Mouse (Mus musculus): ENCODE measurements around the gene Rnf222. TPM values are rescaled to one million over a fixed set of nuclear protein-coding genes. Genes with fewer than 3 reads are reported as not detected.

Rnf222 gene
- polyA plus RNA-seq, 1 experiment: not detected

DNA sequence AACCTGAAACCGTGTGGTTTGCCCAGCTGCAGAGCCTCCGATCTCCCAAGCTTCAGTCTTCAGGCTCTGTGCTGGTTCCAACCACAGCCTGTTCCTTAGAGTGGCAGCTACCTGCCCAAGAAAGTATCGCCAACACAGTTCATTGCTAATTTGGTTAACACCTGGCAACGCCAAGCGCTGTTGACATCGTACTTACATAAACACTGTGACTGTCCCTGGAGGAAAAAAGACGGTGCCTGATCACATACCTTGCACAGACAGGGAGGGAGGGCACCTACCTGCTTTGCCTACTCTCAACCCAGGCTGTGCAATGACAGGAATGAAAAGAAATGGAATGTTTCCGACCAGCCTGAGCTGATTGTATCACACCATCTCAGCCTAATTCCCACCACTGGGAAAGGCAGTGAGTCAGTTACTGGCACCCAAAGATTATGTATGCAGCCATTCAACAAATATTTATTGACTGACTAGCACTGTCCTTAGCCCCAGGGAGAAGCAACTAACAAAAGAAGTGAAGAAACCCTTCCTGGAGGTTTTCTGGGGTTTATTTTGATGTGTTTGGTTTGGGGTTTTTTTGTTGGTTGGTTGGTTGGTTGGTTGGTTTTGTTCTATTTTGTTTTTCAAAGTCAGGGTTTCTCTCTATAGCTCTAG, 28.3 kb upstream of the Rnf222 start:
- no peak for TF ChIP-seq FLI1 (IDR thresholded peaks at IDR 0.05; ENCODE audit: low read length)
- no peak for TF ChIP-seq GATA1 (IDR thresholded peaks at IDR 0.05; ENCODE audit: borderline replicate concordance, low read length)
- H3K4me3 ChIP-seq (replicated peaks): no peak overlapping the region
- H3K9me3 ChIP-seq: no peaks in the 10 kb centered on the region
- peaks cover 67% of the 10 kb centered on the region for H3K4me1 ChIP-seq
- no peaks in the 10 kb centered on the region for H3K36me3 ChIP-seq (replicated peaks; ENCODE audit: low read length)
- no peaks in the 10 kb centered on the region for H3K27me3 ChIP-seq (replicated peaks)

DNA sequence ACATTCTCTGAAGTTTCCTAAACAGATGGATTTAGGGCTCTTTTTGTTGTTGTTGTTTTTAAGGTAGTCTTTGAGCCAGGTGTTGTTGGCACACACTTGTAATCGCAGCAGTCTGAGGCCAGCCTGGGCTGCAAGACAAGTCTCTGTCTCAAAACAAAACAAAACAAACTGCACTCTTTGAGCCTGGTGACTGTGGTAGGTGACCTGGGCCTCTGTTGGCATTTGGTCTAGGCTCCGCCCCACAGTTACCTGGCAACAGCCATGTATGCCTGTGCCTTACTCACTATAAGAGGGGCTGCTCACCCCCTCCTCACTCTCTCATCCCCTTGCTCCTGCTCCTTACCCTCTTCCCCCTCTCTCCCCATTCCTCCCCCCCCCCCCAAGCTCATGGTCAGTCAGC, 26.1 kb upstream of the Rnf222 start:
- no peaks in the 10 kb centered on the region for H3K9me3 ChIP-seq
- H3K36me3 ChIP-seq (replicated peaks; ENCODE audit: low read length): no peaks in the 10 kb centered on the region
- no peak overlapping the region for H3K4me3 ChIP-seq (replicated peaks)
- H3K27me3 ChIP-seq (replicated peaks): peaks cover 4% of the 10 kb centered on the region
- no peak for TF ChIP-seq GATA1 (IDR thresholded peaks at IDR 0.05; ENCODE audit: borderline replicate concordance, low read length)
- no peak for TF ChIP-seq FLI1 (IDR thresholded peaks at IDR 0.05; ENCODE audit: low read length)
- H3K4me1 ChIP-seq: peaks cover 63% of the 10 kb centered on the region

DNA sequence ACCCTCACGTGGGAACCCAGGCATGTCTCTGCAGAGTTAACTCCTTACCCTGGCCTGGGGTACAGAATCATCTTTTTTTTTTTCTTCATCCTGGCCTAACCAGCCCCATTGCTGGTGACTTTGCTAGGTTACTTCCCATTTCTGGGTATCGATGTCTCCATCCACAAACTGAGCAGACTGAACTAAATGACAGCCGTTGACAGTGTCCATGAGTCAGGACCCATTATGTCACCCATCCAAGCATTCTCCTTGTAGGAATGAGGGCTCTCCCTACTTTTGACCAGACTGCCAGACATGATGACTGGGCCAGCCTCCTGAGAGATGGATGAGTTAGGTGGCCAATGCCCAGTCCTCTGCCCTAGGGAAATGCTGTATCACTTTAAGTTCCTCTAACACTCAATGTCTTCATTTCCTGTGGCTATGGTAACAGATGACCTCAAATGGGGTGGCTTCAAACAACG, 24.7 kb upstream of the Rnf222 start:
- Histone ChIP-seq H3K9me3 (no peaks in the 10 kb centered on the region), H3K4me1 (peaks cover 52% of the 10 kb centered on the region), H3K27me3 (replicated peaks) (peaks cover 5% of the 10 kb centered on the region), H3K4me3 (replicated peaks) (peak overlapping the region; percentile 73), H3K36me3 (replicated peaks; ENCODE audit: low read length) (no peaks in the 10 kb centered on the region)
- TF ChIP-seq FLI1 (IDR thresholded peaks at IDR 0.05; ENCODE audit: low read length): no peak
- no peak for TF ChIP-seq GATA1 (IDR thresholded peaks at IDR 0.05; ENCODE audit: borderline replicate concordance, low read length)

DNA sequence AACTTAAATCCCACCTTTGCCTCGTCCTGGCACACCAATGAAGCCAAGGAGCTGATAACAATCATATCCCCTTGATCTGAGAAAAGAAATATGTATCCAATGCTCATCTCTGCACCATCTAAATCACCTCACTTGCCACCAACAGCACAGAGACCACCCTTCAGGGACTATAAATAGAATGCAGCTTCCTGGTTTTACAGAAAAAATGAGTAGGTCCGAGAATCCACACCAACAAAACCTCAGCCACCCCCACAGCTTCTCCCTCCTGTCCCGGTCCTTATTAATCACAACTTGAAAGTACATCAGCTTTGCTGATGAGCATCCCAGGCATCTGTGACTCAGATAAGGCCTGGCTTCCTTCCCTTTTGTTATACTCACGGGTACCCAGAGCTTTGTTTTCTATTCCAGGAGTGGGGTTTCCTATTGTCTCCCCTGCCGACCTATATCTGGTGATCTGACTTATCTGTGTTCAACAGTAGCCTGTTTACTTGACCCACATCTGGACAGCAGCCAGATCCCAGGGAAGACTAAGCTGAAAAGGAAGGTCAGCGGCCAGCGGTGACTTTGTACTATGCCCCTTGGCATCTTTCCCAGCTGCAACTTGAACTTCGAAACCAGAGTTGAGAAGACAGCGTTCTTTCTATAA, 23.7 kb upstream of the Rnf222 start:
- Histone ChIP-seq H3K4me3 (replicated peaks) (peak overlapping the region; percentile 73), H3K27me3 (replicated peaks) (peaks cover 9% of the 10 kb centered on the region), H3K9me3 (no peaks in the 10 kb centered on the region), H3K36me3 (replicated peaks; ENCODE audit: low read length) (no peaks in the 10 kb centered on the region), H3K4me1 (peaks cover 47% of the 10 kb centered on the region)
- no peak for TF ChIP-seq GATA1 (IDR thresholded peaks at IDR 0.05; ENCODE audit: borderline replicate concordance, low read length)

DNA sequence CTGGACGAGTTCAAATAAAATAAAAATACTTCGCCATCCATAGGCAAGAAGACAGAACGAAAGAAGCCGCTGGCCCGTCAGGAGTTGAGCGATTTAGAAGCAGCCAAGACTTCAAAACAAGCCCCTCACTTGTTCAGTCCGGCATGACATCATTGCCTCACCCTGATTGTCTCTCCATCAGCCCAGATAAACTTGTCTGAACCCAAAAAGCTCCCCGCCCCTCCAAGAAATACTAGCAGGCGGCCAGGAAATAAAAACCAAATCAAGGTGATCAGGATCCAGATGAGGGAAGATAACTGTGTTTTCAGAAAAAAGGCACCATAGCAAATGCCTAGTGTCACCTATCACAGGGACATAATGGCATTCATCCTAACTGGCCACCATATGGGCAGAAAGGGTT, 17.1 kb upstream of the Rnf222 start:
- no peaks in the 10 kb centered on the region for H3K36me3 ChIP-seq (replicated peaks; ENCODE audit: low read length)
- TF ChIP-seq FLI1 (IDR thresholded peaks at IDR 0.05; ENCODE audit: low read length) (no peak), GATA1 (IDR thresholded peaks at IDR 0.05; ENCODE audit: borderline replicate concordance, low read length) (no peak)
- H3K27me3 ChIP-seq (replicated peaks): peaks cover 27% of the 10 kb centered on the region
- H3K4me3 ChIP-seq (replicated peaks): peak overlapping the region; percentile 29
- H3K4me1 ChIP-seq: peaks cover 31% of the 10 kb centered on the region
- H3K9me3 ChIP-seq: no peaks in the 10 kb centered on the region

DNA sequence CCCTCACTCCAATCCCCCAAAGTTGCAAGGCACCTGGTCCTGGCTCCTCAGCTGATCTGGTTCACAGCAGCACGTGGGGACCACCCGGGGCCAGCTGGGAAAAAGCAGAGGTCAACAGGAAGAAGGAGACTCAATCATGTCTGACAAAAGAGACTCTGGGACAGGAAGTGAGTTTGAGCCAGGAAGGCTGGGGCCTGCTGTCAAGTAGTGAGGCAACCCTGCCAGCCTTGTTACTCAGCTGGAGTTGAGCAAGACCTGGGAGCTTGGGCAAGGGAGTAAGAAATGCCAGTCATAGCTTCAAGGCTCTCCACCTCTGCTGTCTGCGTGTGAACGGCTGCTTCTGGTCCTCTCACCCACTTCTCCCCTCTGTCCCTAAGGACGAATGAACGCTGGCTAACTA, 16.6 kb upstream of the Rnf222 start, which contains the start of gene Ndel1:
TSS of gene Ndel1 (minus strand) at position 111 of the 400 bp plus-strand sequence.
- Histone ChIP-seq H3K36me3 (replicated peaks; ENCODE audit: low read length) (no peaks in the 10 kb centered on the region), H3K4me3 (replicated peaks) (peak within 1 kb of the TSS; percentile 40), H3K4me1 (peaks cover 27% of the 10 kb centered on the region), H3K27me3 (replicated peaks) (peaks cover 24% of the 10 kb centered on the region), H3K9me3 (no peaks in the 10 kb centered on the region)
- no peak for TF ChIP-seq GATA1 (IDR thresholded peaks at IDR 0.05; ENCODE audit: borderline replicate concordance, low read length)
- no peak for TF ChIP-seq FLI1 (IDR thresholded peaks at IDR 0.05; ENCODE audit: low read length)

DNA sequence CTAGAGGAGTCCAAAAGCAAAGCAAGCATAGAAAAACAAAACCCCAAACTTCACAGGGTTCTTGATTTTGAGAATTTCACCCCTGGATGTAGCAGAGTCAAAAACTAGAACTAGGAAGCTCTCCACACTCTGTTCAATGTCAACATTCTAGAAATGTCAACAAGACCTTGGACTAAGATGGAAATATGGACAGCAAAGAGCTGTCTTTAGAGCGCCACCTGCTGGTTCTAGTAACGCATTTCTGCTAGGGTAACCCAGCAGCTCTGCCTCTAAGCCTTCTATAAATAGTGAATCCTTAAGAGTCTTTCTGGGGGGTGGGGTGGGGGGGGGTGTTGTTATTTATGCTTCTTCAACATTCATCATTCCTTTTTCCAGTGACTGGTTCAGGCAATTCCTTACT, 13.5 kb upstream of the Rnf222 start:
- H3K9me3 ChIP-seq: no peaks in the 10 kb centered on the region
- peaks cover 21% of the 10 kb centered on the region for H3K27me3 ChIP-seq (replicated peaks)
- H3K4me1 ChIP-seq: peaks cover 27% of the 10 kb centered on the region
- no peak overlapping the region for H3K4me3 ChIP-seq (replicated peaks)
- H3K36me3 ChIP-seq (replicated peaks; ENCODE audit: low read length): no peaks in the 10 kb centered on the region
- TF ChIP-seq GATA1 (IDR thresholded peaks at IDR 0.05; ENCODE audit: borderline replicate concordance, low read length) (no peak), FLI1 (IDR thresholded peaks at IDR 0.05; ENCODE audit: low read length) (no peak)

DNA sequence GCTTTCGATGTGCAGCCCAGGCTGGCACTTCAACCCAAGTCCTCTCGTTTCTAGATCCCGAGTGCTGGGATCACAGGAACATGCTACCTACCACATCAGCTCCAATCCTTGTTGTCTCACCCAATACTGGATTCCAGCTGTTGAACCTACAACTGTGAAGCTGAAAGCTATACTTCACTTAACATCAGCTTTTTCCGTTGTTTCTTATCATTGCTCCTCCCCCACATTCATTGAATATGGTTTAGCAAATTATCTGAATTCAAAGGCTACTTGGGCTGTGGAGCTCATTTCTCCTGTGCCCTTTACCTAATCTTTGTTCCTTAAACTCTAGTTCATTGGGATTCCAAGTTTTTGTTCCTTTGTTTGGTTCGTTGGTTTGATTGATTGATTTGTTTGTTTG, 9.5 kb upstream of the Rnf222 start:
- Histone ChIP-seq H3K4me1 (peaks cover 6% of the 10 kb centered on the region), H3K4me3 (replicated peaks) (no peak overlapping the region), H3K36me3 (replicated peaks; ENCODE audit: low read length) (no peaks in the 10 kb centered on the region), H3K9me3 (no peaks in the 10 kb centered on the region), H3K27me3 (replicated peaks) (peaks cover 16% of the 10 kb centered on the region)
- no peak for TF ChIP-seq FLI1 (IDR thresholded peaks at IDR 0.05; ENCODE audit: low read length)
- no peak for TF ChIP-seq GATA1 (IDR thresholded peaks at IDR 0.05; ENCODE audit: borderline replicate concordance, low read length)

DNA sequence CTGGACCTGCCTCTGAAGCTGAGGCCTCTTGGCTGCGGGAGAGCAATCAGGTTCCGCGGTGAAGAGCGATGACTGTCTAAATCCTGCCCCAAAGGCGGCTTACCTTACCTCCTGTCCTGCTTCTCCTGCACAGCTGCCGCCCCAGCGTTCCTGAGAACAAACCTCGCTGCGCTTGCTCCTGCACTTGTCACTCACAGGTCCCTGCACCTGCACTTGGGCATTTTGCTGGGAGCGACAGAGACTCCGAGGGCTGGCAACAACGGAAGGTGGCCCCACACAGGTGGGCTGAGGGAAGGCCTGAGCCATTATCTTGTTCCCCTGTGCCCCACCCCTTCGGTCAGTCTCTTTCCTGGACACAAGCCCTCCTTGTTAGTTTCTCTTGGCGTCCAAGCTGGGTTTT, 6.2 kb upstream of the Rnf222 start:
- no peak for TF ChIP-seq FLI1 (IDR thresholded peaks at IDR 0.05; ENCODE audit: low read length)
- no peak for TF ChIP-seq GATA1 (IDR thresholded peaks at IDR 0.05; ENCODE audit: borderline replicate concordance, low read length)
- H3K27me3 ChIP-seq (replicated peaks): peaks cover 19% of the 10 kb centered on the region
- H3K4me3 ChIP-seq (replicated peaks): no peak overlapping the region
- H3K36me3 ChIP-seq (replicated peaks; ENCODE audit: low read length): no peaks in the 10 kb centered on the region
- peaks cover 9% of the 10 kb centered on the region for H3K4me1 ChIP-seq
- H3K9me3 ChIP-seq: no peaks in the 10 kb centered on the region

DNA sequence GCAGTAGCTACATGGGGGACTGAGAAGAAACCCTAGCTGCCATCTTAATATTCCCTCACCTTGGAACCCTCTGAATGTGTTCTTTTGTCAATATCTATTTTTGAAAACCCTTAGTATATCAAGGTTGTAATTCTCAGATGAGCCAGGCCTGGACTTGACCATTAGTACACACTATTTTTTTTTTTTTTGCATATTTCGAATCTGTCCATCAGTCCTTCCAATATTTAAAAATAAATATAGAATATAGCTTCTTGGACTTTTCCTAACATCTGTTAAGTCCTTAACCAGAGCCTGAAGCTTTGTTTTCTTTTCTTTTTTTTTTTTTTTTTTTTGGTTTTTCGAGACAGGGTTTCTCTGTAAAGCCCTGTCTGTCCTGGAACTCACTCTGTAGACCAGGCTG, 4.5 kb upstream of the Rnf222 start:
- TF ChIP-seq FLI1 (IDR thresholded peaks at IDR 0.05; ENCODE audit: low read length) (no peak), GATA1 (IDR thresholded peaks at IDR 0.05; ENCODE audit: borderline replicate concordance, low read length) (no peak)
- H3K4me3 ChIP-seq (replicated peaks): no peak overlapping the region
- H3K4me1 ChIP-seq: peaks cover 9% of the 10 kb centered on the region
- H3K27me3 ChIP-seq (replicated peaks): peaks cover 27% of the 10 kb centered on the region
- H3K9me3 ChIP-seq: no peaks in the 10 kb centered on the region
- no peaks in the 10 kb centered on the region for H3K36me3 ChIP-seq (replicated peaks; ENCODE audit: low read length)
